Mouse (Mus musculus): ENCODE results near the gene Tmem206. TPM values are rescaled to one million over a fixed set of nuclear protein-coding genes. Genes with fewer than 3 reads are reported as not detected.

Gene Tmem206
- polyA plus RNA-seq, 1 experiment from 2014 or later: 25.4 TPM

DNA sequence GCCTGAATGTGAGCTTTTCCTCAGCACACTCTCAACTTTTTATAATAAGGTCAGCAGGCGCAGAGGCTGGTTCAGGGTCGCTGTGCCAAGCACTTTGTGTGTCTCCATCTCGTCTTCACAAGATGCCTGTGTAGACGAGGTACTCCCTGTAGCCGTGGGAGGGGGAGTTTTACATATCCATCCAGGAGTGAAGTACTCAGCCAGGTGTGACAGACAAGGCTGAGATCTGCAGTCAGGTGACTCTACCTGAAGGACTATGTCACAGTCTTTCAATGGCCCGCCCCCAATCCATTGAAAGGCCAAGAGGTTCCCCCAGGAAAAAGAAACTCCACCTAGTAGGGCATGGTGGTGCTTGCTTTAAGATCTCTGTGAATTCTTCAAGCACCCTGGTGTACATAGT, 12.6 kb upstream of the Tmem206 start:
- H3K4me3 ChIP-seq: peak overlapping the region; percentile 71
- H3K36me3 ChIP-seq (replicated peaks): peaks cover 6% of the 10 kb centered on the region
- H3K4me1 ChIP-seq: peaks cover 20% of the 10 kb centered on the region
- no peaks in the 10 kb centered on the region for H3K27me3 ChIP-seq (replicated peaks; ENCODE audit: low read depth, poor library complexity, severe bottlenecking)
- H3K9me3 ChIP-seq: no peaks in the 10 kb centered on the region
- no peak for DNase-seq (ENCODE audit: low spot score)
- 0 out of 2 replicates have a peak overlapping the region, but pooled peaks have one; percentile 86 for H3K27ac ChIP-seq (replicated peaks)
- WGBS: 80% methylated on average over 6 of the region's 6 CpGs

DNA sequence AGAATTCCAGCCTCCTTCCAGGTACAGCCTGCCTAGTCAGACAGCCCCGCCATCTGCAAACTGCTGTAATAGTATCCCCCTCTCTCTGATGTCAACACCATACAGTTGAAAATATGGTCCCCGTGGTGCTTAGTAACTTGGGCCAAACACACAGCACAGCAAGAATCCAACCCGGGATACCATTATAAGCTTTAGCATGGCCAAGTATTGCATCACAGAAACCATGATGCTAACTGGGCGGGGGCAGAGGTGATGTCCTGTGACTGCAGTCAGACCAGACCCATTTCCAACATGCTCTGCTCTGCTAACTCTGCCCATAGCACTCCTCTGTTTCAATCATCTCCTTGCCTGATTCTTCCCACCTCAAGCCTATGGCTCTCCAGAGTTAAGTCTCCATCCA, 11.8 kb upstream of the Tmem206 start:
- Histone ChIP-seq H3K4me3 (no peak overlapping the region), H3K9me3 (no peaks in the 10 kb centered on the region), H3K4me1 (peaks cover 22% of the 10 kb centered on the region), H3K27me3 (replicated peaks; ENCODE audit: low read depth, poor library complexity, severe bottlenecking) (no peaks in the 10 kb centered on the region), H3K36me3 (replicated peaks) (peaks cover 4% of the 10 kb centered on the region; the same call in 1 of the 2 replicates), H3K27ac (replicated peaks) (no peak overlapping the region)
- WGBS: 74% methylated on average over 4 of the region's 4 CpGs
- no peak for DNase-seq (ENCODE audit: low spot score)

DNA sequence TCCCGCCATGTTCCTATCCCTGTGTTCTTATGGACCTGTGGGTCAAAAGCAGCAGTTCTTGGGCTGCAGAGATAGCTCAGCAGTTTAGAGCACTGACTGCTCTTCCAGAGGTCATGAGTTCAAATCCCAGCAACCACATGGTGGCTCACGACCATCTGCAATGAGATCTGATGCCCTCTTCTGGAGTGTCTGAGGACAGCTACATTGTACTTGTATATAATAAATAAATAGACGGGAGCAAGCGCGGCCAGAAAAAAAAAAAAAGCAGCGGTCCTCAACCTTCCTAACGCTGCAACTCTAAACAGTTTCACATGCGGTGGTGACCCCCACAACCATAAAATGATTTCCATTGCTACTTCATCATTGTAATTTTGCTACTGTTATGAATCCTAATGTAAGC, 8.9 kb upstream of the Tmem206 start:
- H3K9me3 ChIP-seq: no peaks in the 10 kb centered on the region
- DNase-seq (ENCODE audit: low spot score): no peak
- no peak overlapping the region for H3K4me3 ChIP-seq
- H3K27me3 ChIP-seq (replicated peaks; ENCODE audit: low read depth, poor library complexity, severe bottlenecking): no peaks in the 10 kb centered on the region
- H3K27ac ChIP-seq (replicated peaks): no peak overlapping the region
- H3K4me1 ChIP-seq: peaks cover 22% of the 10 kb centered on the region
- 87% methylated on average over 8 of the region's 8 CpGs for WGBS
- H3K36me3 ChIP-seq (replicated peaks): no peaks in the 10 kb centered on the region

DNA sequence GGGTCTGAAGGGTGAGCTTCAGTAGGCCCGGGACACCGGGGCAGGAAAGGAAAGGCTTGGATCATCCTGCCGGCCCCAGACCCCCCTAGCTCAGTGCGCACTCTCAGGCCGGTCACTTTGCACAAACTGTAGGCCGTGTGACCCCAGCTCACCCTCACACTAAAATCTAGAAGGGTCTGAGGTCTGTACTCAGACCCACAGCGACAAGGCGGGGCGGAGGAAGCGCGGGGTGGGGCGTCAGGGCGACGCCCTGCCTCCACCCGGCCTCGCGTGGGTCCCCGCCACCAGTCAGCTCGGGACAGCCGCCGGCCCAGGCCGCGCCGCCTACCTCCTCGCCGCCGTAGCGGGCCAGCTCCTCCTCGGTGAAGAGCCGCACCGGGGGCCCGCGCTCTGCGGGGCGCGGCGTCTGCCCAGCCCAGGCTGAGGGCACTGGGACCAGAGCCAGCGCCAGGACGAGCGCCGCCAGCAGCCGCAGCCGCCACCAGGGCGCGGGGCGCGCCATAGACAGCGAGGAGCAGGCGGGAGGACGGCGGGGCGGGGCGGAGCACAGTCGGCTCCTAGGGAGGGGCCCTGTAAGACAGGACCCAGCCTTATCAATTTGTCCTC, 8.0 kb upstream of the Tmem206 start, which contains the start of gene Nenf:
Gene Nenf (minus strand): TSS at position 604 of the 606 bp plus-strand sequence.
- peaks cover 3% of the 10 kb centered on the region; the same call in 1 of the 2 replicates for H3K27me3 ChIP-seq (replicated peaks; ENCODE audit: low read depth, poor library complexity, severe bottlenecking)
- peak within 1 kb of the TSS; percentile 96 for H3K27ac ChIP-seq (replicated peaks)
- H3K4me3 ChIP-seq: peak within 1 kb of the TSS; percentile 91
- peak; percentile 81 for DNase-seq (ENCODE audit: low spot score)
- under 1% methylated on average over 54 of the region's 54 CpGs for WGBS
- H3K9me3 ChIP-seq: no peaks in the 10 kb centered on the region
- peaks cover 20% of the 10 kb centered on the region for H3K4me1 ChIP-seq
- no peaks in the 10 kb centered on the region for H3K36me3 ChIP-seq (replicated peaks)

DNA sequence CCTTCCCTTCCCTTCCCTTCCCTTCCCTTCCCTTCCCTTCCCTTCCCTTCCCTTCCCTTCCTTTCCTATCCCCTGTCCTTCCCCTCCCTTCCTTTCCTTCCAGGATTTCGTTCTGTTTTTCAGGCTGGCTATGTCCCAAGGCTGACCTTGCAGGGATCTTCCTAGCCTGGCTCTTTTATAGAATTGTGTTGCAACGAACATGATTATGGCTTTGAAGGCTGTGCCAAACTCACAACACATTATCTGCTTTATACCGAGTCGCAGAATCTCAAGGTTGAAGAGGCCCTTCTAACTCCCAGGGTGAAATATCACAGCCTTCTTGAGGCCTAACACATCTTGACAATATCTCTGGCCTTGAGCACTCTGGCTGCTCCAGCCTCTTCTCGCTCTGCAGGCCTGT, 7.0 kb upstream of the Tmem206 start:
- H3K27ac ChIP-seq (replicated peaks): no peak overlapping the region
- no peak overlapping the region for H3K4me3 ChIP-seq
- DNase-seq (ENCODE audit: low spot score): no peak
- 77% methylated on average over 5 of the region's 5 CpGs for WGBS
- no peaks in the 10 kb centered on the region for H3K36me3 ChIP-seq (replicated peaks)
- peaks cover 7% of the 10 kb centered on the region; the same call in 1 of the 2 replicates for H3K27me3 ChIP-seq (replicated peaks; ENCODE audit: low read depth, poor library complexity, severe bottlenecking)
- peaks cover 15% of the 10 kb centered on the region for H3K4me1 ChIP-seq
- H3K9me3 ChIP-seq: no peaks in the 10 kb centered on the region

DNA sequence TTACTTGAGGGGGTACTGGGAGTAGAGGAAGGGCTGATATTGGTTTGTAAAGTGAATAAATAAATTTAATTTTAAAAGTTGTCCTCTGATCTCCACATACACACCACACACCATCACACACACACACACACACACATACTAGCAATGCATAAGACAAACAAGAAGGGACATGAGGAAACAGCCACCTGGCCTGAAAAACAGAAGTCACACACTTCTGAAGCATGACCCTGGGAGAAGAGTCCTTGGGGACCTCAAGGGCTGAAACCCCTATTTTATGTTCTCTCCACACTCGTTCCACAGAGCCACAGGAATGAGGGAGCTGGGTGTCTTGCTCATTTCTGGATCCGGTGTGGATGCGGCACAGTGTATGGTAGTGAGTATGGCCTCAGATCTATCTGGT, 2.3 kb upstream of the Tmem206 start:
- H3K36me3 ChIP-seq (replicated peaks): peaks cover 3% of the 10 kb centered on the region; the same call in 1 of the 2 replicates
- H3K4me1 ChIP-seq: peaks cover 29% of the 10 kb centered on the region
- WGBS: 87% methylated on average over 3 of the region's 3 CpGs
- no peaks in the 10 kb centered on the region for H3K9me3 ChIP-seq
- no peak overlapping the region for H3K4me3 ChIP-seq
- H3K27ac ChIP-seq (replicated peaks): no peak overlapping the region
- no peak for DNase-seq (ENCODE audit: low spot score)
- H3K27me3 ChIP-seq (replicated peaks; ENCODE audit: low read depth, poor library complexity, severe bottlenecking): peaks cover 7% of the 10 kb centered on the region; the same call in 1 of the 2 replicates

DNA sequence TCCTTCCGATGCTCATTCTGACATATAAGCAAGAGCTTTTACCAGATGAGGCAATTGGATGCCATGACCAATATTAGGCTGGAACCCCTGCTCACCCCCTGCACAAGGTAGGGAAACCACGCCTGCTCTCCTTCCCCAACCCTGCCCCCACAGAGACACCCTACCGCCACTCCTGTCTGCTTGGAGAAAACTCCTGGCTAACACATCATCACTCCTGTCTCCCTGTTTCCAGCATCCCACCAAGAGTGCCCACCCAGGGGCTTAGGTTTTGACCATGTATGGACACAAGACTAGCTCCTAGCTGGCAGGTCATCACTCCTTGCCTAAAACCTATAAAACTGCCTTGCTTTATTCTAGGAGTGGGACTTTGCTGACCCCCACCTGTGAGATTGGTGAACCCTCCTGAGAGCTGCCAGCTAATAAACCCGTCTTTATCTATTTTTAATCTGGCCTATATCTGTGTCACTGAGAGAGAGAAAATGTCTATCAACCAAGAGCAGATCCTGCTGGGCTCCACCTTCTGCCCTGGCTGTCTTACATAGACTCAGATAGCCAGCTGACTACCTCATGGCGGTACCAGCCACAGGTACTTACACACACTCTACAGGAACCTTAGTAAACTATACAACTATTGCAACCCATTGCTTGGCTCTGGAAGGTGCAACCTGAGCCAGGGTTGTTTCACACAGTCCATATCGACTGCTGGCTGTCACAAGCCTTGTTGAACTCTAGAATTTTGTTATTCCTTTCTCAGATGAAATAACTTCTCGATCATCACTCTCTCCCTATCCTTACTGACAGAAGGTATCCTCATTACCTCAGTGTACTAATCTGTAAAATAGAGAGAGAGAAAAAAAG, 750 bp upstream of the Tmem206 start:
- 84% methylated on average over 7 of the region's 7 CpGs for whole genome bisulfite sequencing
- DNase-seq (ENCODE audit: low spot score): no peak
- Histone ChIP-seq H3K4me3 (peak overlapping the region; percentile 92), H3K4me1 (peaks cover 31% of the 10 kb centered on the region), H3K27ac (replicated peaks) (peak overlapping the region; percentile 92), H3K9me3 (no peaks in the 10 kb centered on the region), H3K36me3 (replicated peaks) (peaks cover 13% of the 10 kb centered on the region), H3K27me3 (replicated peaks; ENCODE audit: low read depth, poor library complexity, severe bottlenecking) (peaks cover 7% of the 10 kb centered on the region; the same call in 1 of the 2 replicates)

DNA sequence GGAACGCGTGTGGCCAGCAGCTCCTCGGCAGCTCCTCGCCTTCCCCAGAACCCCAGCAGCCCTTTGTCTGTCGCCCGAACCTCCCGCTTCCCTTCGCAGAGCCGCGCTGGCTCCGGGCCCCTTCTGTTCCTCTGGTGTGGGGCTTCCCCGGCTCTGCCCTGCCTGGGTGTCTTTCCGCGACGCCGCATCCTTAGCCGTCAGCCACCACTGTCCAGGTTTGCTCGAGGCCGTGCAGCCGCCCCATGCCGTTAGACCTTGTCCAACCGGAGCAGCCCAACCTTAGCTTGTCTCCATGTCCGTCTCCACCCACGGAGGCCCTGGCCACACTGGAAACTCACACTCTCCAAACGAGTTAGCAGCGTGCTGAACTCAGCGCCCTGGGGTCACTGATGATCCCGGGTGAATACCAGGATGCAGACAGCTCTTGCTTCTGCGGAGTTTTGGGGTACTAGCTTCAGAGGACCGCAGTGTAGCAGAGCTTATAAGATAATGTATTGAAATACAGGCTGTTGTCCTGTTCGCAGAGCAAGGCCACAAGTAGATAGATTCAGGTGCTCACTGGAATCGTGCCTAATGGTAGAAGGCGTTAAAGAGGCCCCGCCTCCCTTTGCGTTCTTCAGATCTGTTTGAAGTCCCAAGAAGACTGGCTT, 646 bp downstream of the Tmem206 start:
- DNase-seq (ENCODE audit: low spot score): peak; percentile 66
- Histone ChIP-seq H3K27ac (replicated peaks) (peak overlapping the region; percentile 92), H3K27me3 (replicated peaks; ENCODE audit: low read depth, poor library complexity, severe bottlenecking) (peaks cover 7% of the 10 kb centered on the region; the same call in 1 of the 2 replicates), H3K9me3 (no peaks in the 10 kb centered on the region), H3K36me3 (replicated peaks) (peaks cover 26% of the 10 kb centered on the region), H3K4me1 (peaks cover 31% of the 10 kb centered on the region), H3K4me3 (peak overlapping the region; percentile 92)
- WGBS: 2% methylated on average over 35 of the region's 35 CpGs

DNA sequence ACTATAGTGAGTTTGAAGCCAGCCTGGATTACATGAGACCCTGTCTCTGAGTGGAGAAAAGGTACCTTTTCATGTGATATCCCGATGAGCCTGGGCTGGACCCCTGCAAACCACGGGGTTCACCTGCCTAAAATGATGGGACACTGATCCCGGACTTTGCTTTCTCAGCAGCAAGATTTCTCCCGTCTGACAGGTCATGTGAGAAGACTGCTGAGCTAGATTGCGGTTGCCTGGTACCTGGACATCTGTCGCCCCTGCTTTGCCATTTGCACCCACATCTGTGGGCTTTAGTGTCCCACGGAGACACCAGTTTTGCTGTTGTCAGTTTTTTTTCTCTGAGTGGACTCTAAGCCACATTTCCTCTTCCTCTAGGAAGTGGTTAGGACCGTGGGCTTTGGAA, 1.5 kb downstream of the Tmem206 start:
- 83% methylated on average over 8 of the region's 8 CpGs for WGBS
- DNase-seq (ENCODE audit: low spot score): no peak
- H3K27me3 ChIP-seq (replicated peaks; ENCODE audit: low read depth, poor library complexity, severe bottlenecking): peaks cover 7% of the 10 kb centered on the region; the same call in 1 of the 2 replicates
- H3K36me3 ChIP-seq (replicated peaks): peaks cover 34% of the 10 kb centered on the region
- H3K27ac ChIP-seq (replicated peaks): no peak overlapping the region
- H3K4me1 ChIP-seq: peaks cover 31% of the 10 kb centered on the region
- H3K9me3 ChIP-seq: no peaks in the 10 kb centered on the region
- peak overlapping the region; percentile 92 for H3K4me3 ChIP-seq

DNA sequence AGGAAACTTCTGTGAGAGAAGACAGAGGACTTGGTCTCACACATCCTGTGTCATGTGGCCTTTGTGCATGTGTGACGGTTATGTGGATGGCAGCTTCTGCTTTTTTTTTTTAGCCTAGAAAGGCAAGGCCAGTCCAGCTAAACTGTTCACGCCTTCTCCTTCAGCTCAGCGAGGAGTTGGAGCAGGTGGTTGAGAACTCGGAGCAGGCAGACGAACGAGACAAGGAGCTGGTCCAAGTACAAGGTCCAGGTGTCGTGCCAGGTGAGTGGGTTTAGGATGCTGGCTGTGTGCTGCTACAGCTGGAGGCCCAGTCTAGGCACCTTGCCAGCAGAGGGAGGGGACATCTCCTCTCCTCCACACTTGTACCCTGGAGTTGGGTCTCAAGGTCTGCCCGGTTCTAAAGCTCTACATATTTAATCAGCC, 2.3 kb downstream of the Tmem206 start:
- H3K9me3 ChIP-seq: no peaks in the 10 kb centered on the region
- WGBS: 92% methylated on average over 8 of the region's 8 CpGs
- no peak overlapping the region for H3K27ac ChIP-seq (replicated peaks)
- H3K4me3 ChIP-seq: no peak overlapping the region
- no peak for DNase-seq (ENCODE audit: low spot score)
- H3K36me3 ChIP-seq (replicated peaks): peaks cover 42% of the 10 kb centered on the region
- H3K27me3 ChIP-seq (replicated peaks; ENCODE audit: low read depth, poor library complexity, severe bottlenecking): peaks cover under 1% of the 10 kb centered on the region; the same call in 1 of the 2 replicates
- H3K4me1 ChIP-seq: peaks cover 31% of the 10 kb centered on the region

DNA sequence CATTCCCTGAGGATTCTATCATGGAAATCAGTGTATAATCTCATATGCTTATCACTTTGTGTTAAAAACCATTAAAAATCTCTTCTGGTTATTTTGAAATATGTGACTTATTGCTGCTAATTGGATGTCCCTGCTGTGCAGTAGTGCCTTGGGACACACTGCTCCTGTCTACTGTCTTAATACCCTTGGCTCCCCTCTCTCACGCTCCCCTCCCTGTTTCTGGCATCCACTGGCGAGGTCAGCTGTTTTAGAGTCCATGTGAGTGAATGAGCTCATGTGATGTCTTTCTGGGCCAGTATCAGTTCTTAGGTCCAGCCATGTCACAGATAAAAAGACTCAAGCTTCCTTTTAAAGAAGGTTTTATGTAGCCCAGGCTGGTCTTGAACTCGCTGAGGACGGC, 4.6 kb downstream of the Tmem206 start:
- H3K4me3 ChIP-seq: no peak overlapping the region
- no peak overlapping the region for H3K27ac ChIP-seq (replicated peaks)
- H3K4me1 ChIP-seq: peaks cover 31% of the 10 kb centered on the region
- H3K9me3 ChIP-seq: no peaks in the 10 kb centered on the region
- WGBS: 86% methylated on average over 4 of the region's 4 CpGs
- no peaks in the 10 kb centered on the region for H3K27me3 ChIP-seq (replicated peaks; ENCODE audit: low read depth, poor library complexity, severe bottlenecking)
- no peak for DNase-seq (ENCODE audit: low spot score)
- H3K36me3 ChIP-seq (replicated peaks): peaks cover 62% of the 10 kb centered on the region

DNA sequence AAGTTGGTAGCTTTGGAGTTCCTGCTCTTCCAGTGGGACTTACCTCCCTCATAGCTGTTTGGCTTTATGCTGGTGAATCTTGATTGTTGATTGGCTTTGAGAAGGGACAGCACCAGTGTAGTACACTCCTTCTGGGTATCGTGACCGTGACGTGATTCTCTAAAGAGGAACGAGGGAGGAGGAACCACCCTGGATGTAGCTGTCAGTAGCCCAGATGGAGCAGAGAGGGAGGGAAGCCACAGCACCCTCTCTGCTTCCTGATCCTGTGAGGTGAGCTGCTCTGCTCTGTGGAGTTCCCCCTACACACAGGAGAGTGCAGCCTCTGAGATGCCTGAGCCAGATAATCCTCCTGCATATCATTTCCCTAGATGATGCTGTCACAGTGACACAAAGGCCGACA, 8.8 kb downstream of the Tmem206 start:
- peaks cover 91% of the 10 kb centered on the region for H3K36me3 ChIP-seq (replicated peaks)
- H3K4me3 ChIP-seq: no peak overlapping the region
- WGBS: 85% methylated on average over 5 of the region's 5 CpGs
- no peaks in the 10 kb centered on the region for H3K27me3 ChIP-seq (replicated peaks; ENCODE audit: low read depth, poor library complexity, severe bottlenecking)
- DNase-seq (ENCODE audit: low spot score): no peak
- H3K9me3 ChIP-seq: peaks cover 6% of the 10 kb centered on the region; the same call in 1 of the 2 replicates
- H3K27ac ChIP-seq (replicated peaks): no peak overlapping the region
- H3K4me1 ChIP-seq: no peaks in the 10 kb centered on the region
